Mouse (Mus musculus) C2C12 (cell line): ENCODE measurements around the gene Tnfrsf1a. TPM values are rescaled to one million over a fixed set of nuclear protein-coding genes. Genes with fewer than 3 reads are reported as not detected.

Experiments used
- H3K27me3 ChIP-seq: one replicate; pipeline ENCODE4 v1.6.1; 2011; ENCODE audit not compliant: control insufficient read depth, insufficient read depth, insufficient read length
- H3K36me3 ChIP-seq: one replicate; pipeline ENCODE4 v1.6.1; 2011; ENCODE audit not compliant: control insufficient read depth, insufficient read depth
- H3K4me3 ChIP-seq: one replicate; pipeline ENCODE4 v1.5.1; 2011; ENCODE audit warnings: mild to moderate bottlenecking, control low read depth; ENCODE audit not compliant: poor library complexity, insufficient read depth, severe bottlenecking
- H3K79me2 ChIP-seq: one replicate; pipeline ENCODE4 v1.6.1; 2011; ENCODE audit not compliant: control insufficient read depth, insufficient read depth
- H3K79me3 ChIP-seq: one replicate; pipeline ENCODE4 v1.6.1; 2011; ENCODE audit warnings: low read depth, control low read depth
- H3ac ChIP-seq: one replicate; pipeline ENCODE3; 2011; ENCODE audit warnings: low read depth; ENCODE audit not compliant: control insufficient read depth, insufficient read length
- CEBPB ChIP-seq: IDR thresholded peaks from one replicate; pipeline ENCODE4 v1.6.1; 2011; ENCODE audit warnings: low read depth, mild to moderate bottlenecking, control low read depth, moderate library complexity
- CTCF ChIP-seq: IDR thresholded peaks from one replicate; pipeline ENCODE4 v1.5.1; 2011; ENCODE audit not compliant: control insufficient read depth, insufficient read depth, insufficient read length
- FOSL1 ChIP-seq: IDR thresholded peaks from one replicate; pipeline ENCODE4 v1.8.0; 2011; ENCODE audit warnings: mild to moderate bottlenecking, low read length; ENCODE audit not compliant: poor library complexity, insufficient read depth, severe bottlenecking
- MAX ChIP-seq: IDR thresholded peaks from one replicate; pipeline ENCODE4 v1.6.1; 2011; ENCODE audit warnings: mild to moderate bottlenecking, control low read depth
- MYOD1 ChIP-seq: IDR thresholded peaks from one replicate; pipeline ENCODE4 v1.6.1; 2011; ENCODE audit warnings: low read depth; ENCODE audit not compliant: control insufficient read depth, insufficient read length
- MYOG ChIP-seq: IDR thresholded peaks from one replicate; pipeline ENCODE4 v1.6.1; 2011; ENCODE audit not compliant: control insufficient read depth, insufficient read length; ENCODE audit errors: extremely low read depth
- USF1 ChIP-seq: IDR thresholded peaks from one replicate; pipeline ENCODE4 v1.6.1; 2011; ENCODE audit warnings: low read depth, mild to moderate bottlenecking, control low read depth, moderate library complexity
- polyA plus RNA-seq: library from polyadenylated mRNA; unstranded; fragments of >200 nt; fragmentation: generic; extraction: Trizol; gene quantifications from one replicate; pipeline ENCODE4 v1.2.1, GENCODE M21; 2012; ENCODE audit warnings: missing spikeins

The Tnfrsf1a gene
- polyA plus RNA-seq, 1 experiment, result 65.4 TPM

DNA sequence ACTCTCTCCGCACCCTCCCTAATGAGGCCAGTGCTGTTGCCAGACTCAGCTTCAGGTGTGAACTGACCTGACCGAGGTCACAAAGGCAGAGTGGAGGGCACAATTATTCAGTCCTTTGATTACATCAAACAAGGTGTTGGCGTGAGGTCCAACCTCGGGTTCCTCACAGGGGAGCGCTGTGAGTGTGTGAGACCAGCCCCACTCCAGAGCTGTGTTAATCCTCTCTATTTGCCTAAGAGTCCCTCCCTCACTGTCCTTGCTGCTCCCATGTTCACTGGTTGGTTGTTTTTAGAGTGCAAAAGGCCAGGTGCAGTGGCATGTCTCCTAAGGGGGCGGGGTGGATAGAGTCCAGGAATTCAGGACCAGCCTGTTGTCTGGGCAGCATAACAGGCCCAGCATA lies 36.9 kb downstream of the Tnfrsf1a start:
- Histone ChIP-seq H3K27me3 (peaks cover 7% of the 10 kb centered on the region), H3K4me3 (no peak overlapping the region), H3K79me2 (no peaks in the 10 kb centered on the region), H3ac (no peak overlapping the region), H3K36me3 (no peaks in the 10 kb centered on the region), H3K79me3 (no peaks in the 10 kb centered on the region)
- TF ChIP-seq MYOD1 (no peak), CTCF (no peak), USF1 (no peak), MAX (no peak), CEBPB (no peak), FOSL1 (no peak), MYOG (no peak)

DNA sequence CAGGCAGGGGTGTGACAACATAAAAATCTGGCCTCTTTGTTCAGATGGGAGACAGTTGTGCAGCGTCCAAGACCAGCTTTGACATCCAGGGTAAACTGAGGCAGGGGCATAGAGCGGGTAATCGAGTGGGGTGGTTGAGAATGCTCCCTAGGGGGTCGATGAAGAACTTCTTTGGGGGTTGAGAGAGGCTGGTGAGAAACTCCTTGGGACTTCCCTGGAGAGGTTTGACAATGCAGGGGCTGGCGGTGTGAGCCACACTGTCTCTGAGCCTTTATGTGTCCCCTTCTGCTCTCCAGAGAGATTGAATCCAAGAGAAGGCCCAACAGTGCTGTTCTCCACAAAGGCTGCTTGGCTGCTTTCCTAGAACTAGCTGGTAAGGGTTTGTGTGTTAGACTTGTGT lies 40.7 kb downstream of the Tnfrsf1a start:
- Histone ChIP-seq H3K4me3 (no peak overlapping the region), H3ac (no peak overlapping the region), H3K27me3 (no peaks in the 10 kb centered on the region), H3K79me2 (no peaks in the 10 kb centered on the region), H3K79me3 (no peaks in the 10 kb centered on the region), H3K36me3 (no peaks in the 10 kb centered on the region)
- TF ChIP-seq MAX (no peak), CEBPB (no peak), MYOG (no peak), CTCF (no peak), FOSL1 (no peak), USF1 (no peak), MYOD1 (no peak)

DNA sequence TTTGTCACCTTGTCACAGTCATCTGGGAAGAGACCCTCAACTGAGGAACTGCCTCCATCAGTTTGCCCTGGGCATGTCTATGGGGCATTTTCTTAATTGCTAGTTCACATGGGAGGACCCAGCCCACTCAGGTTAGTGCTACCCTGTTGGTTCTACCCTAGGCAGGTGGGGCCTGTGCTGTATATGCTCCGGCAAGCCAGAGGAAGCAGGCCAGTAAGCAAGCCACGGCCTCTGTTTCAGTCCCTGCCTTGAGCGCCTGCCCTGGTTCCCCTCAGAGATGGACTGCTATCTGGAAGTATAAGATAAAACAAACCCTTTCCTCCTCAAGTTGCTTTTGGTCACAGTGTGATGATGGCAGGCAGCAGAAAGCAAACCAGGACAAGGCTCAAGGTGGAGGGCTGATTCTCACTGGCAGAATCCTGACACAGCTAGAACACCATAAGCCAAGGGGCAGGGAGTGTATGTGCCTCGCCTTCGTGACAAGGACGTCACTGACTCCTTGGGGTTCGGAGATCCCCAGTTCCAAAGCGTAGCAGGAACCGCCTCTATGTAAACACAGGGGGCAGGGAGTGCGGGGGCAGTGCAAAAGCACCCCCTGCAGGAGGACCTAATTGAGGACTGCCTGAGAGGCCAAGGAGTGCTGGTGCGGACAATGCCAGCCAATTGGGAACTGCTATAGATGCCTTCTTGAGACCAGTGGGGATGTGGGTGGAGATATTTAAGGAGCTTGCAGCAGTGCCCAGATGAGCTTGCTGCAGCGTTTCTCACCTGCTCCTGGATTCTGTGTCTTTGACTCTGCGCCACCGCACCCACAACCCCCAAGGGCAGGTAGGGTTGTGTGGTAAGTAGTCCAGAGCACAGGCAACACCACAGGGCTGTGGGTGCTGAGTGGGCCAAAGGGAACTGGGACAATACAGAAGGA lies 56.6 kb downstream of the Tnfrsf1a start:
- no peaks in the 10 kb centered on the region for H3K36me3 ChIP-seq
- H3K27me3 ChIP-seq, result no peaks in the 10 kb centered on the region
- H3K79me2 ChIP-seq, result no peaks in the 10 kb centered on the region
- no peaks in the 10 kb centered on the region for H3K79me3 ChIP-seq
- no peak for TF ChIP-seq CTCF
- no peak for TF ChIP-seq USF1
- no peak for TF ChIP-seq MYOG
- no peak for TF ChIP-seq FOSL1
- TF ChIP-seq CEBPB, result no peak
- no peak for TF ChIP-seq MYOD1
- no peak for TF ChIP-seq MAX
- H3ac ChIP-seq, result no peak overlapping the region
- H3K4me3 ChIP-seq, result no peak overlapping the region

DNA sequence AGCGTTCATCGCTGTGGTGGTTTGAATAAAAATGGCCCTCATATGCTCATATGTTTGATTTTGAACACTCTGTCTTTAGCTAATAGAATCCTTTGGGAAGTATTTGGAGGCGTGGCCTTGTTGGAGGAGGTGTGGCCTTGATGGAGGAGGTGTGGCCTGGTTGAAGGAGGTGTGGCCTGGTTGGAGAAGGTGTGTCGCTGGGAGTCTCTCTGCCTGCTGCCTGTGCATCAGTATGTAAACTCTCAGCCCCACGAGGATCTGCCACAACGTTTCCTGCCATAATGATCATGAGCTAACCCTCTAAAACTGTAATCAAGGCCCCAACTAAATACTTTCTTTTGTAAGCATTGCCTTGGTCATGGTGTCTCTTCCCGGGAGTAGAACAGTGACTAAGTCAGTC lies 58.1 kb downstream of the Tnfrsf1a start:
- Histone ChIP-seq H3ac (no peak overlapping the region), H3K36me3 (no peaks in the 10 kb centered on the region), H3K4me3 (no peak overlapping the region), H3K79me3 (no peaks in the 10 kb centered on the region), H3K27me3 (no peaks in the 10 kb centered on the region), H3K79me2 (no peaks in the 10 kb centered on the region)
- no peak for TF ChIP-seq MYOD1
- TF ChIP-seq CTCF, result no peak
- no peak for TF ChIP-seq MAX
- TF ChIP-seq CEBPB, result no peak
- no peak for TF ChIP-seq USF1
- no peak for TF ChIP-seq MYOG
- TF ChIP-seq FOSL1, result no peak

DNA sequence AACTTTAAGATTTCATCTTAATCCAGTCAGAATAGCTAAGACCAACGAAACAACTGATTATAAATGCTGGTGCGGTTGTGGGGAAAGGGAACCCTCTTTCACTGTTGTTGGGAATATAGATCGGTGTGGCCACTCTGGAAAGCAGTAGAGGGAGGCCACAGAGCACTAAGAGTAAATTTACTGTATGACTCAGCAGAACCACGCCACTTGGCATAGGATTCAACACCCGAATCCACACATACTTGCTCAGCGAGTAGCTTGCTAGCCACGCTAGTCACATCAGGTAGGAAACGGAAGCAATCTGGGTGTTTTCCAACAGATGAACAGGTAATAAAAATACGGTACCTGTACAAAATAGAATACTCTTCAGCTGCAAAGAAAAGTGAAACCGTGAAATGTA lies 58.5 kb downstream of the Tnfrsf1a start:
- H3K27me3 ChIP-seq, result no peaks in the 10 kb centered on the region
- no peaks in the 10 kb centered on the region for H3K79me3 ChIP-seq
- H3K4me3 ChIP-seq, result no peak overlapping the region
- H3K36me3 ChIP-seq, result no peaks in the 10 kb centered on the region
- TF ChIP-seq CTCF (no peak), USF1 (no peak), MAX (no peak), FOSL1 (no peak), CEBPB (no peak), MYOD1 (no peak), MYOG (no peak)
- no peak overlapping the region for H3ac ChIP-seq
- no peaks in the 10 kb centered on the region for H3K79me2 ChIP-seq
